Mouse (Mus musculus): ENCODE measurements around the gene Sipa1l1.

The Sipa1l1 gene

GRCm38 (mm10) chr12:82367986-82368385, 198.9 kb downstream of the Sipa1l1 start:
- no peak for DNase-seq (ENCODE audit: low read depth in 1 of 2, low spot score in 2 of 2)

GRCm38 (mm10) chr12:82369402-82370160, 200.5 kb downstream of the Sipa1l1 start:
- no peak for DNase-seq (ENCODE audit: low read depth in 1 of 2, low spot score in 2 of 2)

- DNase-seq (ENCODE audit: low read depth in 1 of 2, low spot score in 2 of 2), result no peak
Observed at GRCm38 (mm10) chr12:82371266-82371665, 202.1 kb downstream of the Sipa1l1 start.

- DNase-seq (ENCODE audit: low read depth in 1 of 2, low spot score in 2 of 2), result no peak
Observed at GRCm38 (mm10) chr12:82374020-82374419, 204.9 kb downstream of the Sipa1l1 start.

- DNase-seq (ENCODE audit: low read depth in 1 of 2, low spot score in 2 of 2), result no peak
Observed at GRCm38 (mm10) chr12:82382932-82383331, 213.8 kb downstream of the Sipa1l1 start.

GRCm38 (mm10) chr12:82384719-82385118, 215.6 kb downstream of the Sipa1l1 start:
- DNase-seq (ENCODE audit: low read depth in 1 of 2, low spot score in 2 of 2), result no peak

- DNase-seq (ENCODE audit: low read depth in 1 of 2, low spot score in 2 of 2), result peak in 1 of 2 experiments; percentile 14
Observed at GRCm38 (mm10) chr12:82387042-82387441, 217.9 kb downstream of the Sipa1l1 start.

GRCm38 (mm10) chr12:82387647-82388046, 218.5 kb downstream of the Sipa1l1 start:
- no peak for DNase-seq (ENCODE audit: low read depth in 1 of 2, low spot score in 2 of 2)

- DNase-seq (ENCODE audit: low read depth in 1 of 2, low spot score in 2 of 2), result no peak
Observed at GRCm38 (mm10) chr12:82388144-82388543, 219.0 kb downstream of the Sipa1l1 start.

GRCm38 (mm10) chr12:82394118-82394861, 225.2 kb downstream of the Sipa1l1 start:
- no peak for DNase-seq (ENCODE audit: low read depth in 1 of 2, low spot score in 2 of 2)

GRCm38 (mm10) chr12:82395194-82395593, 226.1 kb downstream of the Sipa1l1 start:
- no peak for DNase-seq (ENCODE audit: low read depth in 1 of 2, low spot score in 2 of 2)

- no peak for DNase-seq (ENCODE audit: low read depth in 1 of 2, low spot score in 2 of 2)
Observed at GRCm38 (mm10) chr12:82397193-82397592, 228.1 kb downstream of the Sipa1l1 start.

- DNase-seq (ENCODE audit: low read depth in 1 of 2, low spot score in 2 of 2), result no peak
Observed at GRCm38 (mm10) chr12:82397751-82398150, 228.6 kb downstream of the Sipa1l1 start.

GRCm38 (mm10) chr12:82398926-82399325, 229.8 kb downstream of the Sipa1l1 start:
- DNase-seq (ENCODE audit: low read depth in 1 of 2, low spot score in 2 of 2), result no peak

GRCm38 (mm10) chr12:82399971-82400720, 231.0 kb downstream of the Sipa1l1 start:
- no peak for DNase-seq (ENCODE audit: low read depth in 1 of 2, low spot score in 2 of 2)

GRCm38 (mm10) chr12:82400783-82401182, 231.7 kb downstream of the Sipa1l1 start:
- no peak for DNase-seq (ENCODE audit: low read depth in 1 of 2, low spot score in 2 of 2)

- peak in 1 of 2 experiments; percentile 9 for DNase-seq (ENCODE audit: low read depth in 1 of 2, low spot score in 2 of 2)
Observed at GRCm38 (mm10) chr12:82401440-82401839, 232.3 kb downstream of the Sipa1l1 start.

GRCm38 (mm10) chr12:82402635-82403034, 233.5 kb downstream of the Sipa1l1 start:
- no peak for DNase-seq (ENCODE audit: low read depth in 1 of 2, low spot score in 2 of 2)

GRCm38 (mm10) chr12:82407531-82408255, 238.6 kb downstream of the Sipa1l1 start:
- no peak for DNase-seq (ENCODE audit: low read depth in 1 of 2, low spot score in 2 of 2)

- no peak for DNase-seq (ENCODE audit: low read depth in 1 of 2, low spot score in 2 of 2)
Observed at GRCm38 (mm10) chr12:82408486-82408885, 239.4 kb downstream of the Sipa1l1 start.
